Mouse (Mus musculus) olfactory bulb, adult 2 months (tissue): ENCODE results near the gene Fip1l1. TPM values are rescaled to one million over a fixed set of nuclear protein-coding genes. Genes with fewer than 3 reads are reported as not detected.

Source experiments
- H3K27ac ChIP-seq: fragments of 200-500 bp; 2 replicates; pipeline ENCODE4 v1.5.1; 2012; ENCODE audit warnings: low read depth, low read length; ENCODE audit not compliant: insufficient read depth
- H3K4me1 ChIP-seq: fragments of 200-500 bp; 2 replicates; pipeline ENCODE4 v1.6.1; 2012; ENCODE audit warnings: low read length; ENCODE audit not compliant: control insufficient read depth, insufficient read depth
- H3K4me3 ChIP-seq: fragments of 200-500 bp; 2 replicates; pipeline ENCODE4 v1.5.1; 2012; ENCODE audit warnings: mild to moderate bottlenecking, low read depth, low read length, moderate library complexity; ENCODE audit not compliant: insufficient read depth
- CTCF ChIP-seq: fragments of 200-500 bp; IDR thresholded peaks from 2 replicates; pipeline ENCODE4 v1.5.1; 2012; ENCODE audit warnings: low read depth, mild to moderate bottlenecking, low read length, moderate library complexity; ENCODE audit not compliant: insufficient read depth
- POLR2A ChIP-seq: fragments of 200-500 bp; IDR thresholded peaks from 2 replicates; pipeline ENCODE4 v1.6.1; 2012; ENCODE audit warnings: mild to moderate bottlenecking, low read depth, low read length, moderate library complexity; ENCODE audit not compliant: insufficient read depth
- WGBS: fragments of 180-500 bp; shearing (Covaris S2); methylation state at CpG from one replicate; pipeline ENCODE4 v1.1.7; 2018; 5-methylcytosine and 5-hydroxymethylcytosine counted together
- polyA plus RNA-seq: library from polyadenylated mRNA; stranded (reverse); fragments of >200 nt; gene quantifications from 2 replicates; pipeline ENCODE4 v1.2.4, GENCODE M21; 2012; ENCODE audit warnings: low replicate concordance; ENCODE audit not compliant: missing spikeins, insufficient read depth, insufficient read length

Fip1l1 gene
- polyA plus RNA-seq, 1 experiment: not detected

DNA sequence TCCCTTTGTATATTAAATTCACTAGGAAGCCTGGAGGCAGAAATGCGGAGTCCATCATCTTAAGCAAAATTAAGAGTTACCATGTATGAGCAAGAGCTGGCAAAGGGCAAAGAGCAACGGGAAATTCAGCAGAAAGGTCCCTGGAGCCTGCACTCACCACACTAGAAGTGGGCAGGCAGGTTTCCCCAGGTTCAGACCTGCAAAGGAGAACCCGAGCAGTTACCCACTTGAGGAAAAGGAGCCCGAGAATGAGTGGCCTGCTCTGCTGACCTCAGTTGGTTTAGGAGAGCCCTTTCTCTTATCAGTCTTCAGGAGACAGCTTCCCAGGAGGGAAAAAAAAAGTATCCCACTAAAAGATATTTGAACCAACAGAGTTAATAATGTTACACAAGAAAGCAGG lies 68.1 kb downstream of the Fip1l1 start:
- H3K27ac ChIP-seq: no peak overlapping the region
- 88% methylated on average over 4 of the region's 4 CpGs for WGBS
- TF ChIP-seq CTCF: no peak
- TF ChIP-seq POLR2A: no peak
- H3K4me1 ChIP-seq: no peaks in the 10 kb centered on the region
- H3K4me3 ChIP-seq: no peak overlapping the region

DNA sequence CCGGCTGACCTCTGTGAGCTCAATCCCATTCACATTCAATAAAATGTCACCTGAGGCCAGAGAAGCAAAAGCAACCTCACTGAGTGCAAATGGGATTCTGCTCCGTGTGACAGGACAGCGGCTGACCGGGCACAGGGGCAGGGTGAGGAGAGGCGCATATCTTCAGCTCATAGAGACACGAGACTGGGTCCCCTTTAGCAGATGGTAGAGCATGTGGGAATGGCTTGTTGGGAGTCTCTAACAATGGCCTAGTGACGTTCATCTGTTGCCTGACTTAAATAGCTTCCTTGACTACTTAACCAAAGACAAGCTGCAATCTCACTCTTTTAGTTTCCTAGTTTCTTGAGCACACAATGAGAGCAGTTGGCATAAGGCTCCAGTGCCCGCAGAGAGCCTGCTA lies 71.0 kb downstream of the Fip1l1 start:
- Histone ChIP-seq H3K4me3 (no peak overlapping the region), H3K27ac (no peak overlapping the region), H3K4me1 (no peaks in the 10 kb centered on the region)
- 84% methylated on average over 8 of the region's 8 CpGs for WGBS
- TF ChIP-seq CTCF (no peak), POLR2A (no peak)

DNA sequence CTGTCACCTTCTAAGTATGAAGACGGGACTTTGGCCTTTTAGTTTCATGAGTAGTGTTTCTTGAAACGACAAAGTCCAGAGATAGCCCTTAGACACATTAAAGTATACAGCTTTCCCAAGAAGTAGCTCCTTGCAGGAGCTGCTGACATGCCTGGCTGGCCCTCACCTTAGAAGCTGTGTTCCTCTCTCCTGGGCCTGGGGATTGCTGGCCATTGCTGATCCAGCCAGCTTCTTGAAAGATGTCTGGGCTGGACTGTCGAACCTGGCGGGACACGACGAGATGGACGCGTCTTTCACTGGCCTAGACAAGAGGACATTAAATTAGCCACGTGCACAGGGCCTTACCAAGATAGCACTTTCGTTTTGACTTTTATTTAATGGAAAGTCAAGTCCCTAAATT lies 75.3 kb downstream of the Fip1l1 start:
- H3K27ac ChIP-seq: no peak overlapping the region
- H3K4me1 ChIP-seq: no peaks in the 10 kb centered on the region
- H3K4me3 ChIP-seq: no peak overlapping the region
- WGBS: 89% methylated on average over 10 of the region's 10 CpGs
- TF ChIP-seq POLR2A: no peak
- no peak for TF ChIP-seq CTCF

DNA sequence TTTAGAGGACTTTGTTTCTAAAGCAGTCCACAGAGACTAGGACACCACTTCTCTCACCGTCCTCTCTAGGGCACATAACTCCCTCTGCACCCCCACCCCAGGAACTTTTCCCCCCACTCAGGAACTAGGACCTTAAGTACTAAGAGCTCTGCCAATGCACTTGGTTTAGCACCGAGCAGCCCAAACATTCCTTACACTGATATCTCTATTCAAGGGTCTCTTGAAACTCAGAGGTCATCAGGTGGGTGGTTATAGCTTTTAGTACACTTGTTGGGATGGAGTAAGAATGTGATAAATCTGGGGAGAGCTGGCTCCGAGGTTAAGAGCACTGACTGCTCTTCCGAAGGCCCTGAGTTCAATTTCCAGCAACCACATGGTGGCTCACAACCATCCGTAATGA lies 77.5 kb downstream of the Fip1l1 start:
- Histone ChIP-seq H3K4me3 (no peak overlapping the region), H3K27ac (no peak overlapping the region), H3K4me1 (no peaks in the 10 kb centered on the region)
- no peak for TF ChIP-seq CTCF
- no peak for TF ChIP-seq POLR2A
- 96% methylated on average over 5 of the region's 5 CpGs for WGBS

DNA sequence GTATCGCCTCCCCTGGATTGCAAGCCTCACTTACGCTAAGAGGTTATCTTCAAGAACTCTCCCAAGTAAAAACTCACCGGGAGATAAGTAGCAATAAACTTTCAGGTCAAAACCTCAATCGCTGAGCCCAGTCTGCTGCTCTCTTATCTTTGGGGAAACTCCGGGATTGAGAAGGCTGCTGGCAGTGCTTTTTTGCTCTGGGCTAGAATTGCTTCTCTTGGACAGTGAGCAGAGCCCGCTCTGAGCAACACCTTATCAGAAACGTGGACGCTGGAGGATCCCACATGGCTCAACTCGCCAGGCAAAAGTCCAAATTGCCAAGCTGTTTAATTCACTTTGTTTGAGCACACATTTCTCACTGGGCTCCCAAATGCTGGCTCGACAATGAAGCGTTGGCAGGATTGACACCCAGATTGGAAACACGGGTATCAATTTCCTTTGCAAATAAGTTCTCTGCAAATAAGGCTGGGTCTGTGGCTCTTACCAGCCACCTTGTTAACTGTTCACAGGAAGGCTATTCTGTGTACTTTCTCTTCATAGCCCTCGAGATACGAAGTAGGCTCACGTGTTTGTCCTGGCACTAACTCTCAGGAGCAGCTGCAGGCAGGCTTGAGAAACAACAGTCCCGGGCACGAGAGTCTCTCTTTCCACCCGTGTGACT lies 78.4 kb downstream of the Fip1l1 start:
- WGBS: 53% methylated on average over 18 of the region's 18 CpGs
- Histone ChIP-seq H3K4me1 (no peaks in the 10 kb centered on the region), H3K27ac (no peak overlapping the region), H3K4me3 (no peak overlapping the region)
- TF ChIP-seq POLR2A: no peak
- no peak for TF ChIP-seq CTCF

DNA sequence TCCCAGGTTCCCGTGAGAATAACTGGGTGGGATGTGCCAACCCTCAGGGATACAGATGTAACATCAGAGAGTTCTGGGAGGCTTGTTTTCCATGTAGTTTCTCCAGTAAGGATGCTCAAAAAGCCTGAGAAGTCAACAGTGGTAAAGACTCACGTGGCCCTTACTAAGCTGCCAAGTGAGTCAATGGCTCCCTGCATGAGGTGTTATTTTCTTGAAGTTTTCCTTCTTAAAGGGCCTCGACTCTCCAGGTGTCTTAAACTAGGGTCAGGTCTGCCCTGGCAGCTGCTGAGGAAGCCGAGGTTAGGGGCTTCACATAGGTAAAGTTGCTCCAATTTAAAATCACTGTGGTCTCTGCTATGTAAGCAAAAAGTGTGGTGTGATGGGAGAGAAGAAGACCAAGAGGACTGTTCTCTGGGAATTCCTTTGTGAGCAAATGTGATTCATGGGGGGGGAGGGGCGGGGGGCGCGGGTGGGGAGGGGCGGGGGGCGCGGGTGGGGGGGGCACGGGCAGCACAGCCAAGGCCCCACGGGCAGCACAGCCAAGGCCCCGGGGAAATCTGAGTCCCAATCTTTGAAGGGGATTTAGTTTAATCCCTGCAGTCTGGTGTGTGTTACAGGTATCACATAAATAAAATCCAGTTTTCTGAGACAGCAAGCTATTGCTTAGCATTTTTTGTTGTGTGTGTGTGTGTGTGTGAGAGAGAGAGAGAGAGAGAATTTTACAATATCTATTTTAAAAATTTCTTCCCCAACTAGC lies 82.7 kb downstream of the Fip1l1 start:
- TF ChIP-seq POLR2A (no peak), CTCF (no peak)
- Histone ChIP-seq H3K4me1 (no peaks in the 10 kb centered on the region), H3K4me3 (no peak overlapping the region), H3K27ac (no peak overlapping the region)
- 55% methylated on average over 10 of the region's 13 CpGs for WGBS

GRCm38 (mm10) chr5:74618573-74619059 lies 83.4 kb downstream of the Fip1l1 start:
- TF ChIP-seq CTCF: no peak
- no peak for TF ChIP-seq POLR2A
- no peak overlapping the region for H3K4me3 ChIP-seq
- H3K4me1 ChIP-seq: no peaks in the 10 kb centered on the region
- 68% methylated on average over 3 of the region's 3 CpGs for WGBS
- no peak overlapping the region for H3K27ac ChIP-seq

- 76% methylated on average over 7 of the region's 7 CpGs for WGBS
Observed at GRCm38 (mm10) chr5:74621691-74622470, 86.6 kb downstream of the Fip1l1 start.

More at GRCm38 (mm10) chr5:74621691-74622470, 86.6 kb downstream of the Fip1l1 start:
- no peak overlapping the region for H3K4me3 ChIP-seq
- no peaks in the 10 kb centered on the region for H3K4me1 ChIP-seq
- no peak overlapping the region for H3K27ac ChIP-seq
- TF ChIP-seq POLR2A (no peak), CTCF (no peak)
